8 mouse cellular contexts compared by ENCODE assay signal in the genomic region with DNA sequence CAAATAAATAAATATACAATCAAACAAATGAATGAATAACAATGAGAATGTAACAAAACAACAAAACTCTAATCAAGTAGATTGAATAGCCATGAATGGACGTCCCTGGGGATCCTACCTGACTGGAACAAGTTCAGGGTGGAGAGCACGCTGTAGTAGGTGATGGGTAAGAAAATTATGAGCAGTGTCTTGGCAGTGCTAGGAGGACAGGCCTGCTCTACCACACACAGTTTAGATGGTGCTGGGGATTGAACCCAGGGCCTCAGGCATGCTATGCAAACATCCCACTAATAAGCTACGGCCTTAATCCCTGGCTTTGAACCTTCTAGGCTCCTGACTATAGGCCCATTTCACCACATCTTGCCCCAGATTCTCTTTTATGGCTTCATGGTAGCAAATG. TPM values are rescaled to one million over a fixed set of nuclear protein-coding genes. Genes with fewer than 3 reads are reported as not detected.
DNase-seq lines count a peak whose midpoint lies in the region; ATAC-seq and TF ChIP-seq lines count a peak whose summit lies in the region.
"Had no signal": no experiment of that assay in that cellular context is flagged by ENCODE, and none has a peak within 500 bp of the region (broad histone marks: within the 10 kb centered on the region; RNA-seq: fewer than 3 reads in every experiment).

No protein-coding gene starts in this region.

- WGBS in hindbrain, embryonic 13.5 days, result 92% methylated on average over 3 of the region's 3 CpGs
- 86% methylated on average over 3 of the region's 3 CpGs for WGBS in limb, embryonic 15.5 days
- WGBS in stomach, embryonic 14.5 days, result 90% methylated on average over 3 of the region's 3 CpGs

- H3K27ac ChIP-seq in layer of hippocampus, adult 2 months, result no peak overlapping the region
- no peak overlapping the region for H3K27ac ChIP-seq in hindbrain, embryonic 13.5 days
- no peak overlapping the region for H3K27ac ChIP-seq in limb, embryonic 15.5 days
- H3K27ac ChIP-seq in stomach, embryonic 14.5 days (ENCODE audit: low read length), result no peak overlapping the region

- no peak for ATAC-seq in hindbrain, embryonic 13.5 days (ENCODE audit: low FRiP score)
- no peak for ATAC-seq in limb, embryonic 15.5 days (ENCODE audit: insufficient number of reproducible peaks, low FRiP score, low TSS enrichment, low read depth)
- no peak for ATAC-seq in stomach, embryonic 14.5 days (ENCODE audit: insufficient number of reproducible peaks, insufficient read depth, low FRiP score, low read depth)

- peaks cover 18% of the 10 kb centered on the region for H3K4me1 ChIP-seq in hindbrain, embryonic 13.5 days (replicated peaks)
- peaks cover 27% of the 10 kb centered on the region for H3K4me1 ChIP-seq in limb, embryonic 15.5 days
- peaks cover 11% of the 10 kb centered on the region; the same call in 1 of the 2 replicates for H3K4me1 ChIP-seq in stomach, embryonic 14.5 days (ENCODE audit: control insufficient read depth, insufficient read depth, low read length)

- peaks cover 64% of the 10 kb centered on the region for H3K36me3 ChIP-seq in hindbrain, embryonic 13.5 days
- peaks cover 62% of the 10 kb centered on the region for H3K36me3 ChIP-seq in limb, embryonic 15.5 days
- H3K36me3 ChIP-seq in stomach, embryonic 14.5 days (ENCODE audit: control insufficient read depth, insufficient read depth, low read length), result peaks cover 53% of the 10 kb centered on the region

- 0 out of 2 replicates have a peak overlapping the region, but pooled peaks have one; percentile 75 for H3K9ac ChIP-seq in hindbrain, embryonic 13.5 days
- no peak overlapping the region for H3K9ac ChIP-seq in limb, embryonic 15.5 days
- peak overlapping the region; percentile 51 for H3K9ac ChIP-seq in stomach, embryonic 14.5 days (replicated peaks; ENCODE audit: low read depth, low read length)

- H3K4me3 ChIP-seq in layer of hippocampus, adult 2 months, result peak overlapping the region; percentile 86
- H3K4me3 ChIP-seq in hindbrain, embryonic 13.5 days, result 0 out of 2 replicates have a peak overlapping the region, but pooled peaks have one; percentile 9
- peak overlapping the region; percentile 79 for H3K4me3 ChIP-seq in limb, embryonic 15.5 days
- peak overlapping the region; percentile 73; the same call in 1 of the 2 replicates for H3K4me3 ChIP-seq in stomach, embryonic 14.5 days (ENCODE audit: low read depth, low read length)

- no peaks in the 10 kb centered on the region for H3K9me3 ChIP-seq in hindbrain, embryonic 13.5 days
- no peaks in the 10 kb centered on the region for H3K9me3 ChIP-seq in limb, embryonic 15.5 days
- no peaks in the 10 kb centered on the region for H3K9me3 ChIP-seq in stomach, embryonic 14.5 days (ENCODE audit: control insufficient read depth, low read depth, low read length)

- DNase-seq in layer of hippocampus, adult 2 months (ENCODE audit: low spot score in 2 of 2), result no peak
- DNase-seq in layer of hippocampus, adult 9-11 months, result no peak
- DNase-seq in left cerebral cortex, postnatal 4 days, result no peak
- no peak for DNase-seq in thymus, postnatal 10 days (ENCODE audit: low spot score in 2 of 2)
- DNase-seq: layer of hippocampus, postnatal 36 days had no signal

- no peak for TF ChIP-seq CTCF in layer of hippocampus, adult 2 months (conservative IDR thresholded peaks at IDR 0.05)

- intact Hi-C loops in left cerebral cortex, postnatal 4 days (cut with DNase I), result no loop called here

- H3K4me2 ChIP-seq in hindbrain, embryonic 13.5 days, result peak overlapping the region; percentile 94
- H3K4me2 ChIP-seq in limb, embryonic 15.5 days, result peak overlapping the region; percentile 76
- peak overlapping the region; percentile 92 for H3K4me2 ChIP-seq in stomach, embryonic 14.5 days (replicated peaks; ENCODE audit: low read depth, low read length)

- no peaks in the 10 kb centered on the region for H3K27me3 ChIP-seq in hindbrain, embryonic 13.5 days
- no peaks in the 10 kb centered on the region for H3K27me3 ChIP-seq in limb, embryonic 15.5 days
- H3K27me3 ChIP-seq in stomach, embryonic 14.5 days (ENCODE audit: control insufficient read depth, insufficient read depth, low read length), result no peaks in the 10 kb centered on the region

RNA-seq across cellular contexts. Expression of a gene that starts 1.4 kb away (rescaled TPM):
- total RNA-seq in layer of hippocampus, adult 2 months (2021), result 10 to 100 TPM; 62.9 to 67.4 TPM
- polyA plus RNA-seq in hindbrain, embryonic 13.5 days (2015; fragmentation: Nextera tagmentation; extraction: Ambion mirVana), result 33.1 and 33.8 TPM in 2 replicates
- polyA plus RNA-seq in limb, embryonic 15.5 days (2015; fragmentation: Nextera tagmentation; extraction: Ambion mirVana), result 23.1 and 23.4 TPM in 2 replicates
- polyA plus RNA-seq in stomach, embryonic 14.5 days (2014; fragmentation: Nextera tagmentation; extraction: Ambion mirVana), result 29.4 and 30.8 TPM in 2 replicates
- 10 to 100 TPM; 47.8 to 48.6 TPM for total RNA-seq in left cerebral cortex, postnatal 4 days (2021)

RNA-seq across cellular contexts. Expression of a gene that starts 30.7 kb away (rescaled TPM):
- total RNA-seq in layer of hippocampus, adult 2 months (2021), result 1 to 10 TPM; 6.9 TPM
- polyA plus RNA-seq in hindbrain, embryonic 13.5 days (2015; fragmentation: Nextera tagmentation; extraction: Ambion mirVana), result 0.85 and 1.2 TPM in 2 replicates
- 2.8 and 3.8 TPM in 2 replicates for polyA plus RNA-seq in limb, embryonic 15.5 days (2015; fragmentation: Nextera tagmentation; extraction: Ambion mirVana)
- 3.6 and 3.7 TPM in 2 replicates for polyA plus RNA-seq in stomach, embryonic 14.5 days (2014; fragmentation: Nextera tagmentation; extraction: Ambion mirVana)
- 10 to 100 TPM in 1 of 2 experiments, 1 to 10 TPM in 1; 8.5 to 10.1 TPM for total RNA-seq in left cerebral cortex, postnatal 4 days (2021)

RNA-seq across cellular contexts. Expression of a gene that starts 36.9 kb away (rescaled TPM):
- 10 to 100 TPM; 20.2 to 20.6 TPM for total RNA-seq in layer of hippocampus, adult 2 months (2021)
- 40.0 and 41.5 TPM in 2 replicates for polyA plus RNA-seq in hindbrain, embryonic 13.5 days (2015; fragmentation: Nextera tagmentation; extraction: Ambion mirVana)
- 24.9 and 29.1 TPM in 2 replicates for polyA plus RNA-seq in limb, embryonic 15.5 days (2015; fragmentation: Nextera tagmentation; extraction: Ambion mirVana)
- polyA plus RNA-seq in stomach, embryonic 14.5 days (2014; fragmentation: Nextera tagmentation; extraction: Ambion mirVana), result 29.7 and 31.5 TPM in 2 replicates
- 10 to 100 TPM; 24.7 to 25.7 TPM for total RNA-seq in left cerebral cortex, postnatal 4 days (2021)

RNA-seq across cellular contexts. Expression of a gene that starts 37.1 kb away (rescaled TPM):
- 100 to 1,000 TPM; 110 to 115 TPM for total RNA-seq in layer of hippocampus, adult 2 months (2021)
- 49.9 and 50.7 TPM in 2 replicates for polyA plus RNA-seq in hindbrain, embryonic 13.5 days (2015; fragmentation: Nextera tagmentation; extraction: Ambion mirVana)
- 46.3 and 53.7 TPM in 2 replicates for polyA plus RNA-seq in limb, embryonic 15.5 days (2015; fragmentation: Nextera tagmentation; extraction: Ambion mirVana)
- polyA plus RNA-seq in stomach, embryonic 14.5 days (2014; fragmentation: Nextera tagmentation; extraction: Ambion mirVana), result 77.2 and 77.8 TPM in 2 replicates
- total RNA-seq in left cerebral cortex, postnatal 4 days (2021), result 100 to 1,000 TPM; 142 to 152 TPM

RNA-seq across cellular contexts. Expression of a gene that starts 42.5 kb away (rescaled TPM):
- 10 to 100 TPM in 1 of 2 experiments, 1 to 10 TPM in 1; 8.6 to 11.6 TPM for total RNA-seq in layer of hippocampus, adult 2 months (2021)
- 15.6 and 16.3 TPM in 2 replicates for polyA plus RNA-seq in hindbrain, embryonic 13.5 days (2015; fragmentation: Nextera tagmentation; extraction: Ambion mirVana)
- 3.0 TPM in 2 replicates for polyA plus RNA-seq in limb, embryonic 15.5 days (2015; fragmentation: Nextera tagmentation; extraction: Ambion mirVana)
- polyA plus RNA-seq in stomach, embryonic 14.5 days (2014; fragmentation: Nextera tagmentation; extraction: Ambion mirVana), result 4.2 and 5.9 TPM in 2 replicates
- total RNA-seq in left cerebral cortex, postnatal 4 days (2021), result 10 to 100 TPM; 14.6 to 19.9 TPM

Comparison
In these comparisons a context has a peak if more than half of its experiments do, and no peak if none do; other contexts are left out.
1. H3K4me3 ChIP-seq: peak in every context shown above with its lines; median percentile 86 in layer of hippocampus, adult 2 months; 79 in limb, embryonic 15.5 days; 73 in stomach, embryonic 14.5 days; 9 in hindbrain, embryonic 13.5 days.